Mouse (Mus musculus) lung, embryonic 16.5 days (tissue): Measurements from ENCODE around the gene Sgcg. TPM values are rescaled to one million over a fixed set of nuclear protein-coding genes. Genes with fewer than 3 reads are reported as not detected.

Source experiments
- ATAC-seq: fragments of 200-750 bp; cut with Nextera tagmentation; 2 replicates; pipeline ENCODE4 v1.8.0; 2017; ENCODE audit warnings: low read depth, mild to moderate bottlenecking, moderate library complexity
- H3K27ac ChIP-seq: fragments of 300-500 bp; sonication (generic); 2 replicates; pipeline ENCODE4 v1.5.1; 2014; ENCODE audit warnings: mild to moderate bottlenecking, control low read depth, low read length
- H3K27me3 ChIP-seq: fragments of 300-500 bp; sonication (generic); 2 replicates; pipeline ENCODE4 v1.6.1; 2014; ENCODE audit warnings: low read depth, low read length, mixed read lengths; ENCODE audit not compliant: control insufficient read depth, insufficient read depth
- H3K36me3 ChIP-seq: fragments of 300-500 bp; sonication (generic); 2 replicates; pipeline ENCODE4 v1.6.1; 2014; ENCODE audit warnings: low read length; ENCODE audit not compliant: control insufficient read depth, insufficient read depth
- H3K4me1 ChIP-seq: fragments of 300-500 bp; sonication (generic); replicated peaks from 2 replicates; pipeline ENCODE4 v1.6.1; 2014; ENCODE audit warnings: low read length, mixed read lengths; ENCODE audit not compliant: control insufficient read depth, insufficient read depth
- H3K4me2 ChIP-seq: fragments of 300-500 bp; sonication (generic); 2 replicates; pipeline ENCODE4 v1.6.1; 2014; ENCODE audit warnings: low read depth, low read length, control low read depth
- H3K4me3 ChIP-seq: fragments of 300-500 bp; sonication (generic); 2 replicates; pipeline ENCODE4 v1.5.1; 2014; ENCODE audit warnings: mild to moderate bottlenecking, low read length, control low read depth
- H3K9ac ChIP-seq: fragments of 300-500 bp; sonication (generic); 2 replicates; pipeline ENCODE4 v1.6.1; 2014; ENCODE audit warnings: low read length, control low read depth
- H3K9me3 ChIP-seq: fragments of 300-500 bp; sonication (generic); 2 replicates; pipeline ENCODE4 v1.6.1; 2016; ENCODE audit warnings: low read length; ENCODE audit not compliant: control insufficient read depth
- WGBS: fragments of 180-500 bp; shearing (Covaris S2); extraction: QIAGEN DNeasy Blood & Tissue Kit; methylation state at CpG from one replicate; pipeline ENCODE4 v1.1.7; 2014; 5-methylcytosine and 5-hydroxymethylcytosine counted together
- polyA plus RNA-seq: library from polyadenylated mRNA; unstranded; fragments of >200 nt; fragmentation: Nextera tagmentation; extraction: Ambion mirVana; gene quantifications from 2 replicates; pipeline ENCODE4 v1.2.1, GENCODE M21; 2015

The Sgcg gene
- polyA plus RNA-seq, 1 experiment from 2014 or later = 1.6 TPM

DNA sequence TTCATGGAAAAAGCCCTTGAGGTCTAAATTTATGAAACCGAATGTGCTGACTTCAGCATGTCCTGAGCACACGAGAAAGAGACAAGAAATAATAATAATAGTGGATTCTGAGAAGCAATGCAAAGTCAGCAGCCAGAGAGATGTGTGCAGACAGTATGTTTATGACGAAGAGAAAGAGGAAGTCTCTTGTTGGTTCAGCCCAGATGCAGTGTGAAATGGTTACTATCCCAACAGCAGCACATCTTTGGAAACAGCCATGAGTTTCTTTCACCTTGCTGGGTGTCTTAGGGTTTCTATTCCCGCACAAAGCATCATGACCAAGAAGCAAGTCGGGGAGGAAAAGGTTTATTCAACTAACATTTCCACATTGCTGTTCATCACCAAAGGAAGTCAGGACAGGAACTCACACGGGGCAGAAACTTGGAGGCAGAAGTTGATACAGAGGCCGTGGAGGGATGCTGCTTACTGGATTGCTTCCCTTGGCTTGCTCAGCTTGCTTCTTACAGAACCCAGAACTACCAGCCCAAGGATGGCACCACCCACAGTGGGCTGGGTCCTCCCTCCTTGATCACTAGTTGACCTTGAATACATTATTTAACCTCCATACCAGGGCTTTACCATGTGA lies 20.5 kb upstream of the Sgcg start:
- Histone ChIP-seq H3K4me1 (no peaks in the 10 kb centered on the region), H3K4me3 (no peak overlapping the region), H3K36me3 (no peaks in the 10 kb centered on the region), H3K27me3 (peaks cover 26% of the 10 kb centered on the region), H3K4me2 (no peak overlapping the region), H3K27ac (no peak overlapping the region), H3K9ac (no peak overlapping the region), H3K9me3 (no peaks in the 10 kb centered on the region)
- ATAC-seq = no peak
- WGBS = 75% methylated on average over 7 of the region's 7 CpGs

- Histone ChIP-seq H3K4me1 (no peaks in the 10 kb centered on the region), H3K27me3 (peaks cover 30% of the 10 kb centered on the region), H3K9ac (no peak overlapping the region), H3K4me3 (no peak overlapping the region), H3K9me3 (no peaks in the 10 kb centered on the region), H3K36me3 (no peaks in the 10 kb centered on the region), H3K4me2 (no peak overlapping the region), H3K27ac (no peak overlapping the region)
- WGBS = 26% methylated on average over 1 of the region's 1 CpGs
- ATAC-seq = no peak
These were observed 19.0 kb upstream of the Sgcg start for GRCm38 (mm10) chr14:61277285-61277684.

- peak overlapping the region; percentile 44 for H3K4me2 ChIP-seq
- ATAC-seq = no peak
- H3K9ac ChIP-seq = no peak overlapping the region
- no peak overlapping the region for H3K27ac ChIP-seq
- no peaks in the 10 kb centered on the region for H3K9me3 ChIP-seq
- peak overlapping the region; percentile 19 for H3K4me3 ChIP-seq
- 3% methylated on average over 38 of the region's 38 CpGs for WGBS
- peaks cover 30% of the 10 kb centered on the region for H3K27me3 ChIP-seq
- H3K36me3 ChIP-seq = no peaks in the 10 kb centered on the region
- no peaks in the 10 kb centered on the region for H3K4me1 ChIP-seq
These were observed 16.3 kb upstream of the Sgcg start for GRCm38 (mm10) chr14:61274414-61275198.

DNA sequence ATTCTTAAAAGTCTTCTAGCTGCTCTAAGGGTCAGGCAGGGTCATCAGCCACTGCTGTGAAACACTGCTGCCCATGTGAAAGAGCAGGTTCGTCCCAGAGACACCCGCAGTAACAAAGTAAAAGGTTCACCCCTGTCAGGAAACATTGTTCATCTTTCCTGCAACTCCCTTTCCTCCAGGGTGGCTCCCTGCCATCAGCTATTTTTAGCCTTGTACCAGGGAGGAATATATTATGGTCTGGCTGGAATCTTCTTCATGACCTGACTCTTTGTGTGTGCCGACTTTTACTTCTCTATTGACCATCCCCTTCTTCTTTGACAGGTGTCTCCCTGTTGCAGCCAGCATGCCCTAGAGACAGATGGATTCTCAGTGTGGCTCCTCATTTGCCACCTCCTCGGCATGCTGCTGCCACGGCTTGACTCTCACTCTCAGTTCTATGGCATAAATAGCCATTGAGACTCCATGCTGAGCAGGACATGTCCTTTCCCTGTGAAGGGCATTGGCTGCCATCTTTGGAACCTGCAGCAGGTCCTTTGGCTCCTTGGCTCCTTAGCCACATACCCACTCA lies 9.7 kb upstream of the Sgcg start:
- ATAC-seq = no peak
- no peak overlapping the region for H3K9ac ChIP-seq
- H3K27me3 ChIP-seq = peaks cover 2% of the 10 kb centered on the region; the same call in 1 of the 2 replicates
- no peaks in the 10 kb centered on the region for H3K4me1 ChIP-seq
- H3K36me3 ChIP-seq = no peaks in the 10 kb centered on the region
- H3K9me3 ChIP-seq = no peaks in the 10 kb centered on the region
- WGBS = 68% methylated on average over 5 of the region's 5 CpGs
- H3K27ac ChIP-seq = no peak overlapping the region
- H3K4me2 ChIP-seq = no peak overlapping the region
- H3K4me3 ChIP-seq = no peak overlapping the region

GRCm38 (mm10) chr14:61259084-61259483 lies 794 bp upstream of the Sgcg start:
- H3K36me3 ChIP-seq = no peaks in the 10 kb centered on the region
- no peaks in the 10 kb centered on the region for H3K27me3 ChIP-seq
- H3K9ac ChIP-seq = no peak overlapping the region
- peaks cover 4% of the 10 kb centered on the region; the same call in 1 of the 2 replicates for H3K4me1 ChIP-seq
- H3K9me3 ChIP-seq = no peaks in the 10 kb centered on the region
- no peak overlapping the region for H3K4me3 ChIP-seq
- no peak overlapping the region for H3K4me2 ChIP-seq
- no peak overlapping the region for H3K27ac ChIP-seq
- no peak for ATAC-seq
- whole genome bisulfite sequencing = 14% methylated on average over 3 of the region's 3 CpGs

DNA sequence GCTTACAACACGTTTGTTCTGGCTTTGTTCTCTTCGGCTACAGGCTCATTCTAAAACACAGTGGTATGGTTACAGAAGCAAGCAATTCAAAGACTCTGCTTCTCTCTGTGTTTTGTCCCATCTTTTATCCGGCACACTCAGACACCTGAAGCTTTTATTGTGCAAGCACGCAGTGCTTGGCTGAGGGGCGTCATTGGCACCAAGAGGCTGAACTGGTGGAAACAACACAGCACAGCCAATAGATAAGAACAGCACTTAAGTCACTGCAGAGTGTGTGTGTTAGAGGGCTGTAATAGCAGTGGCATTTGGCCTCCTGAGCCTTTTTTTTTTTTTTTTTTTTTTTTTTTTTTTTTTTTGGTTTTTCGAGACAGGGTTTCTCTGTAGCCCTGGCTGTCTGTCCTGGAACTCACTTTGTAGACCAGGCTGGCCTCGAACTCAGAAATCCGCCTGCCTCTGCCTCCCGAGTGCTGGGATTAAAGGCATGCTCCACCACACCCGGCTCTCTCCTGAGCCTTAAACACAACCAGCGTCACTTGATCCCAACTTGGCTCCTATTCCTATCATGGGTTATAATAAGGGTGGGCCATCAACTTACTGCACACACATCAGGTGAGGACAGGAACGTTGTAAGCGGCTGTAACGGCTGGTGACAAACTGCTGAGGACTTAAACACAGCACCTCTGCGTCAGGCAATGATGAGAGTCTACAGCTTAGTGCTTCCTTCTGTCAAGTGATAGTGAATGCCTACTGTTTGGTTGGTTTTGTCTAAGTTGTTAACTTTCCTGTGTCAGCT lies 5.5 kb downstream of the Sgcg start:
- Histone ChIP-seq H3K9ac (no peak overlapping the region), H3K4me2 (no peak overlapping the region), H3K4me1 (no peaks in the 10 kb centered on the region), H3K36me3 (no peaks in the 10 kb centered on the region), H3K27ac (no peak overlapping the region), H3K9me3 (0 out of 2 replicates have a peak, but pooled peaks cover 2% of the 10 kb centered on the region), H3K4me3 (no peak overlapping the region), H3K27me3 (no peaks in the 10 kb centered on the region)
- ATAC-seq = no peak
- 77% methylated on average over 15 of the region's 15 CpGs for WGBS

- Histone ChIP-seq H3K4me2 (no peak overlapping the region), H3K9ac (no peak overlapping the region), H3K4me3 (no peak overlapping the region), H3K36me3 (no peaks in the 10 kb centered on the region), H3K27ac (no peak overlapping the region), H3K9me3 (0 out of 2 replicates have a peak, but pooled peaks cover 2% of the 10 kb centered on the region), H3K27me3 (no peaks in the 10 kb centered on the region), H3K4me1 (no peaks in the 10 kb centered on the region)
- 68% methylated on average over 3 of the region's 3 CpGs for WGBS
- no peak for ATAC-seq
These were observed 11.8 kb downstream of the Sgcg start for GRCm38 (mm10) chr14:61246444-61246843.

GRCm38 (mm10) chr14:61242611-61243010 lies 15.7 kb downstream of the Sgcg start:
- H3K9ac ChIP-seq = no peak overlapping the region
- ATAC-seq = no peak
- WGBS = 32% methylated on average over 6 of the region's 6 CpGs
- H3K4me3 ChIP-seq = no peak overlapping the region
- no peaks in the 10 kb centered on the region for H3K4me1 ChIP-seq
- no peaks in the 10 kb centered on the region for H3K36me3 ChIP-seq
- no peak overlapping the region for H3K27ac ChIP-seq
- no peak overlapping the region for H3K4me2 ChIP-seq
- no peaks in the 10 kb centered on the region for H3K9me3 ChIP-seq
- no peaks in the 10 kb centered on the region for H3K27me3 ChIP-seq

DNA sequence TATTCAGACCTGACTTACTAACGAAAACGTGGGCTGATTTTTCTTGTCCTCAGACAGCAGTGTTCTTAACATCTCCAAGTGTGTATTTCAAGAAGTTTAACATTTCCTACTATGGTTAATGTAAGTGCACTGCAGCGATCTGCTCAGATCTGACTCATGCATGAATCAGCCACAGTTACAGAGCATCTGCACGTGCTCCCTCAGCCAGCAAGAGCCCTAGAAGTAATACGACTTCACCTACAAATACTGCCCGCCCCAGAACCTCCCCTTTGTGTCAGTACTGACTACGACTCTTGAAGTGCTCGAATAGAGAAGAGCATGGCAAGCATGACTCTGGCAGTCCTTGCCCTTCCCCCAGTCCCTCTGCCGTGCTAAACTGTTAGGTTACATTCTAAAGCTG lies 19.5 kb downstream of the Sgcg start:
- Histone ChIP-seq H3K27ac (no peak overlapping the region), H3K4me1 (no peaks in the 10 kb centered on the region), H3K4me2 (no peak overlapping the region), H3K9me3 (no peaks in the 10 kb centered on the region), H3K9ac (no peak overlapping the region), H3K27me3 (no peaks in the 10 kb centered on the region), H3K36me3 (no peaks in the 10 kb centered on the region), H3K4me3 (no peak overlapping the region)
- ATAC-seq = 0 out of 2 replicates have a peak, but pooled peaks have one; percentile 52
- 37% methylated on average over 9 of the region's 9 CpGs for WGBS
